Mouse (Mus musculus) bone marrow, adult 2 months (tissue): ENCODE data around the gene Mif4gd.

Experiments used
- CTCF ChIP-seq: fragments of 200-500 bp; IDR thresholded peaks from 2 replicates; pipeline ENCODE4 v1.5.1; 2011; ENCODE audit warnings: low read length, control low read depth; ENCODE audit not compliant: control insufficient read depth, insufficient read depth
- POLR2A ChIP-seq: fragments of 200-500 bp; IDR thresholded peaks from 2 replicates; pipeline ENCODE4 v1.6.1; 2011; ENCODE audit warnings: low read depth, mild to moderate bottlenecking, control low read depth, low read length, borderline replicate concordance; ENCODE audit not compliant: control insufficient read depth

GRCm38 (mm10) chr11:115616893-115617292 lies 4.1 kb upstream of the Mif4gd start:
- TF ChIP-seq POLR2A (no peak), CTCF (no peak)
